Mouse (Mus musculus): ENCODE measurements at regions not wholly inside any gene's neighbourhood (a gene's known extent, or its start where the extent isn't known, plus 50 kb on each side); places are given as distances from the start of the nearest gene placed in this dataset.

DNA sequence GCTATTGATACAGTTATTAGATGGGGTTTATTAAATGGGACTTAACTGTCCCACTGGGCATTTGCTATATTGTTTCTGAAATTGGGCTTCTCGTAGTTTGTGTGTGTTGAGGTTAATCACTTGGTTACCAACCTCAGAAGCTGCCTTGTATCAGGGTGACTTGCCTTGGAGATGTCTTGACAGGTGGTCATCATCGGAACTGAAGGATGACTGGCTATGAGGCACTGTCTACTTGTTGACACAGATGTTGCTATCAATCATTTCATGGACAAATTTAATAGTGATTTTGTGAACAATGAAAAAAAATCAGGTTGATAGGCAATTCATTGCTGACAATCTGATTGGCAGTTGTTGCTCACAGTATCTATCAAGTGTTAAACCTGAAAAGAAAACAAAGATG lies 261.4 kb upstream of the Arhgap42 start:
- Histone ChIP-seq H3K9me3 (ENCODE audit: control insufficient read depth, insufficient read depth, low read depth, low read length) (no peaks in the 10 kb centered on the region), H3K27ac (ENCODE audit: insufficient read depth, low read depth, low read length, poor library complexity, severe bottlenecking) (no peak overlapping the region), H3K4me1 (ENCODE audit: control insufficient read depth in 2 of 2, insufficient read depth in 2 of 2, low read length in 2 of 2, poor library complexity in 1 of 2) (no peaks in the 10 kb centered on the region), H3K36me3 (ENCODE audit: control insufficient read depth, insufficient read depth, low read length, poor library complexity, severe bottlenecking) (no peaks in the 10 kb centered on the region), H3K4me3 (ENCODE audit: insufficient read depth in 1 of 2, low read depth in 1 of 2, low read length in 2 of 2, poor library complexity in 1 of 2, severe bottlenecking in 1 of 2) (no peak overlapping the region), H3K9ac (ENCODE audit: insufficient read depth, low read depth, low read length, poor library complexity, severe bottlenecking) (no peak overlapping the region)
- DNase-seq (ENCODE audit: low read depth, low spot score): no peak
- TF ChIP-seq ZNF384 (IDR thresholded peaks at IDR 0.05; ENCODE audit: low read depth, low read length) (no peak), CHD2 (IDR thresholded peaks at IDR 0.05; ENCODE audit: low read depth, low read length) (no peak)
- in situ Hi-C loops (cut with MboI; ENCODE audit: low sequenced_read_pairs in 2 of 2, unreplicated experiment in 2 of 2): no loop called here

DNA sequence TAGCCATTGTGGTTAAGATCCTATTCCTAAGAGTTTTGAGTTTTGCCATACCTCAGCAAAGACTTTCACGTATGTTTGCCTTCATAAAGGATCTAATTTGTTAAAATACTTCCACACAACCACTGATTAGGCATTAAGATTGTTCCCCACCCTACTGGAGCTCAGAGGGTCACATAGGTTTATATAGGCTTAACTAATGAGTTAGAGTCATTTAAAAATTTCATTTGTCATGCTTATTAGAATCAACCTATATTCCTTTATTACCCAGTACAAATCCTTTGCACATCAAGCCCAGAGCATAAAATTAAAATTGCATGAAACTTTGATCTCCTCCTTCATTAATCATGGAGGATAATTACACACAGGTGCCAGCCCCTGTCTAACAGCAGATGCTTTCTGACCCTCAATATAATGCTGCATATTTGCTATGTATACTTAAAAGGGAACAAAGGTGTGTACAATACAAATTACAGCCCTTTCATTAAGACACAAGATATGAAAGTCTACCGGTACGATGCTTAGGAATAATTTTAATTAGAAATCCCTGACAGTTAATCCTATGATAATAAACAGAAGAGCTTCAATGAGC lies 254.8 kb upstream of the Arhgap42 start:
- Histone ChIP-seq H3K27ac (ENCODE audit: insufficient read depth, low read depth, low read length, poor library complexity, severe bottlenecking) (no peak overlapping the region), H3K9me3 (ENCODE audit: control insufficient read depth, insufficient read depth, low read depth, low read length) (no peaks in the 10 kb centered on the region), H3K36me3 (ENCODE audit: control insufficient read depth, insufficient read depth, low read length, poor library complexity, severe bottlenecking) (no peaks in the 10 kb centered on the region), H3K9ac (ENCODE audit: insufficient read depth, low read depth, low read length, poor library complexity, severe bottlenecking) (no peak overlapping the region), H3K4me1 (ENCODE audit: control insufficient read depth in 2 of 2, insufficient read depth in 2 of 2, low read length in 2 of 2, poor library complexity in 1 of 2) (no peaks in the 10 kb centered on the region), H3K4me3 (ENCODE audit: insufficient read depth in 1 of 2, low read depth in 1 of 2, low read length in 2 of 2, poor library complexity in 1 of 2, severe bottlenecking in 1 of 2) (no peak overlapping the region)
- no peak for TF ChIP-seq ZNF384 (IDR thresholded peaks at IDR 0.05; ENCODE audit: low read depth, low read length)
- no peak for TF ChIP-seq CHD2 (IDR thresholded peaks at IDR 0.05; ENCODE audit: low read depth, low read length)
- DNase-seq (ENCODE audit: low read depth, low spot score): no peak
- in situ Hi-C loops (cut with MboI; ENCODE audit: low sequenced_read_pairs in 2 of 2, unreplicated experiment in 2 of 2): no loop called here

DNA sequence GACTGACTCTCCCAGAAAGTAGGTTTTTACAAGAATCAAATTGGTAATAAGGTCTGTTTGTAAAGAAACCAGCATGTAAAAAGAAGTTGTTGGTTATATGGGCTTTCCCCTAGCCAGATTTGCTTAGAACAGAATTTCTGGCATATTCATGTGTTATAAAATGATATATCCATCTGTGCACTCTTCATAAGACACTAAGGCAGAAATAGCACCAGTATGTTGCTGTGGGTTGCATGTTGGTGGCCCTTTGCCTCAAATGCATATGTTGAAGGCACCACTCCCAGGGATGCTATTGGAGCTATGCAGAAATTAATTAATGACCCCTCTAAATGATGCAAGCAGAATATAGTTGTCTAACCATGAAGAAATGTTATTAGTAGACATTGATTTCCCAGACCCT lies 238.2 kb upstream of the Arhgap42 start:
- in situ Hi-C loops (cut with MboI; ENCODE audit: low sequenced_read_pairs in 2 of 2, unreplicated experiment in 2 of 2): no loop called here
- TF ChIP-seq ZC3H11A (IDR thresholded peaks at IDR 0.05; ENCODE audit: borderline replicate concordance, low read depth, low read length) (no peak), HCFC1 (IDR thresholded peaks at IDR 0.05; ENCODE audit: borderline replicate concordance, insufficient read depth, low read length) (no peak), MAFK (IDR thresholded peaks at IDR 0.05; ENCODE audit: insufficient read depth, low read depth, low read length) (no peak), CHD2 (IDR thresholded peaks at IDR 0.05; ENCODE audit: low read depth, low read length) (no peak), ZNF384 (IDR thresholded peaks at IDR 0.05; ENCODE audit: low read depth, low read length) (no peak)
- Histone ChIP-seq H3K36me3 (ENCODE audit: control insufficient read depth, insufficient read depth, low read length, poor library complexity, severe bottlenecking) (no peaks in the 10 kb centered on the region), H3K4me3 (ENCODE audit: insufficient read depth in 1 of 2, low read depth in 1 of 2, low read length in 2 of 2, poor library complexity in 1 of 2, severe bottlenecking in 1 of 2) (no peak overlapping the region), H3K9ac (ENCODE audit: insufficient read depth, low read depth, low read length, poor library complexity, severe bottlenecking) (no peak overlapping the region), H3K4me1 (ENCODE audit: control insufficient read depth in 2 of 2, insufficient read depth in 2 of 2, low read length in 2 of 2, poor library complexity in 1 of 2) (no peaks in the 10 kb centered on the region), H3K9me3 (ENCODE audit: control insufficient read depth, insufficient read depth, low read depth, low read length) (no peaks in the 10 kb centered on the region), H3K27ac (ENCODE audit: insufficient read depth, low read depth, low read length, poor library complexity, severe bottlenecking) (no peak overlapping the region)
- DNase-seq (ENCODE audit: low read depth, low spot score): no peak

DNA sequence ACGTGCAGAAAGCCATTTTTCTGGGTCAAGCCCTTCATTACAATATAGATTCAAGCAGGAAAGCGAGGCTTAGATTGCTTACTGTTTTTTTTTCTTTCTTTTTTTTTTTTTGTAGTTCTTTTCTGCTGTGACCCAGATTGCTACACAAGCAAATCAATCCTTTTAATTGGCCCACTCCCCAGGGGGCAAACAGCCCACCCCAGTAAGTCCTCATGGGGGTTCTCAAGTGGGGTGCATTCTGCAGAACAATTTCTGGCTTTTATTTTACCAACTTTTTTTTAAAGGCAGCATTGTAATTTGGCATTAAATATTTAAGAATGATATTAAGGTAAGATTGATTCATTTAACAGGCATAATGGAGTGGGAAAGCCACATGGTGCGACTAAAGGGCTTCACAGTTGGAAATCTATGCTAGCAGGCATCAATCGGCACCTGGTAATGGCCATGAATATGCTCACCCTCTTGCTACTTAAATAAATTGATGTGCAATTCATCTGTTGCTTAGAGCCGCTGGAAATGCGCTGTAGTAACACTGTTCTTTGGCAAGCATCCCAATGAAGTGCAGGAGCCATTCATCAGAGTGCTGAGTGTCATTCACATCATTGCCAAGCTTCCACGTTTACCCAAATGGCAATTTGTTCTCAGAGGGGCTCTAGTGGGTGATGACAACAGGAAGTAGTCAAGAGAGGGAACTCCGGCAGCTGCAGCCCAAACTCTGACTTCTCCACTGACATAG lies 236.3 kb upstream of the Arhgap42 start:
- in situ Hi-C loops (cut with MboI; ENCODE audit: low sequenced_read_pairs in 2 of 2, unreplicated experiment in 2 of 2): no loop called here
- no peaks in the 10 kb centered on the region for H3K9me3 ChIP-seq (ENCODE audit: control insufficient read depth, insufficient read depth, low read depth, low read length)
- no peak for DNase-seq (ENCODE audit: low read depth, low spot score)
- no peak overlapping the region for H3K4me3 ChIP-seq (ENCODE audit: insufficient read depth in 1 of 2, low read depth in 1 of 2, low read length in 2 of 2, poor library complexity in 1 of 2, severe bottlenecking in 1 of 2)
- no peak overlapping the region for H3K27ac ChIP-seq (ENCODE audit: insufficient read depth, low read depth, low read length, poor library complexity, severe bottlenecking)
- H3K36me3 ChIP-seq (ENCODE audit: control insufficient read depth, insufficient read depth, low read length, poor library complexity, severe bottlenecking): no peaks in the 10 kb centered on the region
- no peaks in the 10 kb centered on the region for H3K4me1 ChIP-seq (ENCODE audit: control insufficient read depth in 2 of 2, insufficient read depth in 2 of 2, low read length in 2 of 2, poor library complexity in 1 of 2)
- no peak overlapping the region for H3K9ac ChIP-seq (ENCODE audit: insufficient read depth, low read depth, low read length, poor library complexity, severe bottlenecking)
- TF ChIP-seq MAFK (IDR thresholded peaks at IDR 0.05; ENCODE audit: insufficient read depth, low read depth, low read length): no peak
- TF ChIP-seq HCFC1 (IDR thresholded peaks at IDR 0.05; ENCODE audit: borderline replicate concordance, insufficient read depth, low read length): no peak
- no peak for TF ChIP-seq ZNF384 (IDR thresholded peaks at IDR 0.05; ENCODE audit: low read depth, low read length)
- no peak for TF ChIP-seq CHD2 (IDR thresholded peaks at IDR 0.05; ENCODE audit: low read depth, low read length)
- no peak for TF ChIP-seq ZC3H11A (IDR thresholded peaks at IDR 0.05; ENCODE audit: borderline replicate concordance, low read depth, low read length)

DNA sequence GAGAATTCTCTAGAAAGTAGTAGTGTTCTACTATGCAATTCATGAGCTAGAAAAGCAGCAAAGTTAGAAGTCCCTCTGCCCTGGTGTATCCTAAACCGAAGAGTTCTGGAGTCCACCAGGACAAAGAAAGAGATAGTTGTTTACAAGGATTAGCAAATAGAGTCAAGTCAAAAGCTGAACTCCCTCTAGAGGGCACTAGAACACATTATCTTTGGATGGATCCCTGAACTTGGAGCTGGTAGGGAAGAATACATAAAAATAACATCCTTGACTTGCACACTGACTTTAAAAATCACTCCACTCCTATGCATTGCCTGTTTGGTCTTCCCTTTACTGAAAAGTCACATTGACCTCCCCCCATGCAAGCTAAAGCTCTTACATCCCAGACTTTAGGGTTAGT lies 205.3 kb upstream of the Arhgap42 start:
- H3K9me3 ChIP-seq (ENCODE audit: control insufficient read depth, insufficient read depth, low read depth, low read length): no peaks in the 10 kb centered on the region
- no peak overlapping the region for H3K9ac ChIP-seq (ENCODE audit: insufficient read depth, low read depth, low read length, poor library complexity, severe bottlenecking)
- H3K36me3 ChIP-seq (ENCODE audit: control insufficient read depth, insufficient read depth, low read length, poor library complexity, severe bottlenecking): no peaks in the 10 kb centered on the region
- no peak for DNase-seq (ENCODE audit: low read depth, low spot score)
- no peak for TF ChIP-seq ZC3H11A (IDR thresholded peaks at IDR 0.05; ENCODE audit: borderline replicate concordance, low read depth, low read length)
- TF ChIP-seq MAFK (IDR thresholded peaks at IDR 0.05; ENCODE audit: insufficient read depth, low read depth, low read length): no peak
- TF ChIP-seq ZNF384 (IDR thresholded peaks at IDR 0.05; ENCODE audit: low read depth, low read length): no peak
- TF ChIP-seq CHD2 (IDR thresholded peaks at IDR 0.05; ENCODE audit: low read depth, low read length): no peak
- no peak for TF ChIP-seq HCFC1 (IDR thresholded peaks at IDR 0.05; ENCODE audit: borderline replicate concordance, insufficient read depth, low read length)
- H3K27ac ChIP-seq (ENCODE audit: insufficient read depth, low read depth, low read length, poor library complexity, severe bottlenecking): no peak overlapping the region
- no peak overlapping the region for H3K4me3 ChIP-seq (ENCODE audit: insufficient read depth in 1 of 2, low read depth in 1 of 2, low read length in 2 of 2, poor library complexity in 1 of 2, severe bottlenecking in 1 of 2)
- no peaks in the 10 kb centered on the region for H3K4me1 ChIP-seq (ENCODE audit: control insufficient read depth in 2 of 2, insufficient read depth in 2 of 2, low read length in 2 of 2, poor library complexity in 1 of 2)
- in situ Hi-C loops (cut with MboI; ENCODE audit: low sequenced_read_pairs in 2 of 2, unreplicated experiment in 2 of 2): no loop called here
